Mouse (Mus musculus) ES-E14 (cell line): ENCODE measurements at regions not wholly inside any gene's neighbourhood (a gene's known extent, or its start where the extent isn't known, plus 50 kb on each side); places are given as distances from the start of the nearest gene placed in this dataset.

ENCODE experiments used
- HCFC1 ChIP-seq: IDR thresholded peaks from 2 replicates; pipeline ENCODE4 v1.6.1; 2012; ENCODE audit warnings: low read length, inconsistent platforms, borderline replicate concordance; ENCODE audit not compliant: insufficient read depth
- MAFK ChIP-seq: IDR thresholded peaks from 2 replicates; pipeline ENCODE4 v1.6.1; 2014; ENCODE audit warnings: mild to moderate bottlenecking, low read depth, low read length, inconsistent platforms; ENCODE audit not compliant: insufficient read depth

- TF ChIP-seq MAFK (no peak), HCFC1 (no peak)
Measured at GRCm38 (mm10) chr4:9124109-9124508, 885.3 kb upstream of the Car8 start.
